Mouse (Mus musculus): ENCODE data around the gene Tiam1.

DNA sequence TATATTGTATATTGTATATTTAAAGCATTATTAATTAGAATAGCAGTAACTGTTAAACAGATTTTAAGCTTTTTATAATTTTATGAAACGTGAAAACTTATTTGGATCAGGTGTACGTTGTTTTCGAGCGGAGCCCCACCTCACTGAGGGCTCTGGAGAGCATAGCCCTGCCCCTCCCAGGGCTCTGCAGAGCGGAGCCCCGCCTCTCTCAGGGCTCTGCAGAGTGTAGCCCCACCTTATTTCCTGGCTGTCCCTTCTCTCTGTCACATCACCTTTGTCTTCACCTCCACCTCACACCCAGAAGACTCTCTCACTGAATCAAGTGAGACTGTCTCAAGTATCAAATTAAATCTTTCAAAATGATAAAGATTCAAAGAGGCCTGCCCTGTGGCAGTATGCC lies 171.6 kb downstream of the Tiam1 start:
- TF ChIP-seq CTCF (IDR thresholded peaks at IDR 0.05; ENCODE audit: low read depth, low read length) (no peak), TAL1 (conservative IDR thresholded peaks at IDR 0.05; ENCODE audit: low read depth, low read length) (no peak), GATA1 (IDR thresholded peaks at IDR 0.05; ENCODE audit: borderline replicate concordance, low read length) (no peak), POLR2AphosphoS5 (IDR thresholded peaks at IDR 0.05; ENCODE audit: insufficient replicate concordance, low read depth, low read length) (no peak)
